Mouse (Mus musculus) gastrocnemius, postnatal 25 days (tissue): ENCODE results near the gene P3h2. TPM values are rescaled to one million over a fixed set of nuclear protein-coding genes. Genes with fewer than 3 reads are reported as not detected.

ENCODE experiments used
- DNase-seq: peaks from one replicate; pipeline ENCODE4 v3.0.0; 2022
- total RNA-seq, 2 experiments: library from RNA; stranded (reverse); gene quantifications; 1 replicate in 1 of 2; 2 replicates in 1 of 2; pipeline ENCODE4 v1.2.3; 2021

P3h2 gene
- total RNA-seq, 2 experiments from 2014 or later = 4.2 to 7.2 TPM

DNA sequence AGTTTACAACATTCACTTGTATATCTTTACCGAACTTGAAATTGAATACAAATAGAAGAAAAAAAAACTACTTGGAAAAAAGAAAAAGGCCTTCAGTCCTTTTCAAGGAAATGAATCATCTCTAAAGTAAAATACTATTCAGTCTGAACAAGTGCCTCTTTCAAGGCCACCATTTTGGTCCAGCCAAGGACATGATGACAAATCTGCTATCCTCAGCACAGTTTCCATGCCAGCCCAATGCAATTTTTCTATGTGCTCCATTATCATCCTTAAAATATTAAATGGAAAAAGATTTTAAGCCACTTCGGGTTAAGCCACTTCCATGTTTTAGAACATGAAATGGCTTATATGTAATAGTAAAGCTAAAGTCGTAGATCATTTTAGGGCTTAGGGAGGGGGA, 35.2 kb downstream of the P3h2 start:
- DNase-seq = no peak

DNA sequence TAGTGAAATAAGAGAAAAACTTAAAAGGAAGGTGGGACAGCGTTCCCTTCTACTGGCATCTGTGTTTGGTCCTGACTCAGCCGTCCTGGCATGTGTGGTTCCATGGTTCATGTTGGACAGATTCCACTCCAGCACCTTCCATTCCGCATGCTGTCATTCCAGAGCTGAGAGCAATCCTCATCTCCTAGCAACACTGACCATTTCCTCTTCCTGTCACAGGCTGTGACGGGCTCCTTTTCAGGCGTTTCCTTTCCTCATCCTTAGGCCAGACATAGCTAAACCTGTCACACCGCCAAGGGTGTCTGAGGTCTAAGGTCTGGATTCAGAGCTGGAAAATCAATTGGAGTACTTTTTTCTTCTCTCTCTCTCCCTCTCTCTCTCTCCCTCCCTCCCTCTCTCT, 40.5 kb downstream of the P3h2 start:
- peak; percentile 36 for DNase-seq

DNA sequence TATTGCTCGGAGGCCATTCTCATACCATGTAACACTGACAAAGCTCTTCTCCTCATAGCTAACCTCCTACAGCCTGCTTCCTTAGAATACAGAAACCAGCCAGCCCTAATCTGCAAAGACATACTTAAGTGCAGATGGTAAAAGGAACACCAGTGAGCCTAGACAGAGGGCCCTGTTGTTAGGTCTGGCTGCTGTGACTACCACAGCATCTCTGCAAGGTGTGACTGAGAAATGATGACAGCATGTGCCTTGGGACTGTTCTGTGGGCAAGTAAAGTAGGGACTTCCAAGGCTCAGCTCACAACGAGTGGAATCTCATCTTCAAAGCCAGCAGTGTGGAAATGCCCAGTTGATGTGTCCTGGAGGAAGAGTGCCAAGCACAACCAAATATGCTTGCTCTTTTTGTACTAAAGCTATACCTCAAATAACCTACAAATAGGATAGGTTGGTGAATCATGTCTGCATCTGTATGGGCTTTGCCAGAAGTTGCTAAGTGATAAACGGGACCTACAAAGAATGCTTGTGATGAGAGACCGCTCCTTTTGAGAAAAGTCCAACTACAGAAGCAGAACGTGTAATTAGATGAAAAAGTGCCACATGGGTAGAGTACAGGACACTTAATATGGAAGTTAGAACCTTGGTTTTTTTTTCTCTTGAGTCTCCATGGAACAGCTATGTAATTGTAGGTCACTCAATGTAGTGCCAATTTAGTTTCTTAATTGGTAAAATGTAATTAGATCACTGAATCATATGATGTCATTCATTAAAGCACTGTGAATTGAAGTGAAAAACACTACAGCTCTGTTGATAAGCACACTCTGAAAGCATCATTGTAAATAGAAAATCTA, 45.1 kb downstream of the P3h2 start:
- DNase-seq = no peak

- DNase-seq = no peak
These were observed 52.0 kb downstream of the P3h2 start for GRCm38 (mm10) chr16:26053631-26054030.

DNA sequence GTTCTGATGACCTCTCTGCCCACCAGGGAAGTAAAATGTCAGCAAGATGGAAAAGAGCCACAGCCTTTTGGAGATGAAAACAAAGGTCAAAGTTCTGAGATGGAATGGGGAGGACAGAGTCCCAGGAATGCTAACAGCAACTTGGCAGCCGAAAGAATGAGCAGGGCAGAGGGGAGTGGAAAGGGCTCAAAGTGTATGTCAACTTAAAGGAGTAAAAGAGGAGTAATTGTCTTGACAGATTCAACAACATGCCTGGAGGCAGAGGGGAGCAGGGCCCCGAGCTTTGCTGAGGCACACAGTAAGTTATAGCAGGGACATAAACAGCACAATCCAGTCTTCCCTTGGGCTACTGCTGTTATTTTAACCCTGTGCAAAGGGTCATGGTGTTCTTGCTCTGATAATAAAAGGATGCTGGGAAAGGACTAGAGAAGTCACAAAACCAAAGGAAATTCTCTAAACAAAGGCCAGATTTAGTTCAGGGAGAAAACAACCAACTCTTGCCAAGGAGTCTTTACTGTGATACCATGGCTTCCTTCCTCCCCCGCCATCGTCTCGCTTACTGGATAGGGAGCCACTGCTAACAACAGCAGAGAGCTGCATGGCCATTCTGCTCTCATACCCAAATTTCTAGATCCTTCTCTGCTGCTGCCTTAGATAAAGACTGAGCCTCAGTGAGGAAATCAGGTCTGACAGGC, 56.0 kb downstream of the P3h2 start:
- DNase-seq = no peak

- no peak for DNase-seq
These were observed 57.7 kb downstream of the P3h2 start for GRCm38 (mm10) chr16:26047870-26048269.

GRCm38 (mm10) chr16:26047396-26047795, 58.2 kb downstream of the P3h2 start:
- DNase-seq = no peak

- DNase-seq = no peak
These were observed 63.7 kb downstream of the P3h2 start for GRCm38 (mm10) chr16:26041929-26042303.

DNA sequence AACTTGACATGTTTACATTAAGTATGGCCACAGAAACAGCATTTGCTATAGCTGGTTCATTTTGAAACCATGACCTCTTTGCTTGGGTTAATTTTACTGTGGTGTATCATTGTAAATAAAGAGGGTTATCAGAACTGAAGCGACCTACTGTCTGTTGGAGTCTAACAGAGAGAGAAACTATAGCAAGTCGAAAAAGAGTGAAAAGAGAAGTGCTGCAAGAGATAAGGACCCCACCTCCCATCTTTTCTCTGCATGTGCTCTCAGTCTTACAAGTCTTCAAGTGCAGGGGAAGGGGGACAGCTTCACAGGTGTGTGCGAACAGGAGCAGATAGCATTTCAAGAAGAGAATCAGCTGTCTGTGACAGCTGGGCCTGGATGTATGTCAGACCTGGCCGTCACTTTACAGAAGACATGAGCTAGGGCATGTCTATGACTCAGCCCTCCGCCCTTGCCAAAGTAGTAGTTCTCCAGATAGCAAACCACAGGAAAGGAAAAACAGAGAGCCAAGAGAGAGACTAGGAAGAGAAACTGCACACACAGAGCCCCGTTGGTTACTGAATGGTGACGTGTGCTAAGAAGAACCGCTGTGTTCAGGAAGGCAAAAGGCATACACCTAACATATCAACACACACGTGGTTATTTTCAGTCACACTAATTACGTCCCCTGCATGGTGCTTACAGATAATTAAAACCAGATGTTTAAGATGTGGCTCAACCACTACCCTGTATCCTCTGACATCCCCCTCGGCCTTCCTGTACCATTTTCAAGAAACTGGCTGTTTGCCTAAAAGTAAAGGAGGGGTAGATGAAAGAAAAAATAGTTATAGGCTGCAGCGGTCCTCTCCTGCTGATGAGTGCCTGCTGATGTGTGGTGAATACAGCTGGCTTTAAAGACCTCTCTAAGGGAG, 64.3 kb downstream of the P3h2 start:
- no peak for DNase-seq

DNA sequence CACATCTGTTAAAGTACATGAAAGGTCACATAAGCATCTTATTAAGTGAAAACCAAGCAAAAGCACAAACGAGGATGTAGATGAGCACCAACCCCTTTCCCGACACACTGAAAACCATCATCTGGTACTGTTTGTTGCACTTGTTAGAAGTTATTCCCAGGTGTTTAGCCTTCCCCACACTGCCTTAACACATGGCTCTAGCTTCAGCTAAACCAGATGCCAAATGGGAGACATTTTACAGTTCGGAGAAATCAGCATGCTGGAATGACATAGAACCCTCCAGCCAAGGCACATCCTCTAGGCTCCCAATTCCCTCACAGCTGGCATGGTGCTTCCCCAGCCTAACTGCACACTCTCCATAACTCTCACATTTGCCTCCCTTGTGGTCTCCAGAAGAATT, 66.3 kb downstream of the P3h2 start:
- DNase-seq = no peak

GRCm38 (mm10) chr16:26035525-26035924, 70.1 kb downstream of the P3h2 start:
- DNase-seq = no peak

DNA sequence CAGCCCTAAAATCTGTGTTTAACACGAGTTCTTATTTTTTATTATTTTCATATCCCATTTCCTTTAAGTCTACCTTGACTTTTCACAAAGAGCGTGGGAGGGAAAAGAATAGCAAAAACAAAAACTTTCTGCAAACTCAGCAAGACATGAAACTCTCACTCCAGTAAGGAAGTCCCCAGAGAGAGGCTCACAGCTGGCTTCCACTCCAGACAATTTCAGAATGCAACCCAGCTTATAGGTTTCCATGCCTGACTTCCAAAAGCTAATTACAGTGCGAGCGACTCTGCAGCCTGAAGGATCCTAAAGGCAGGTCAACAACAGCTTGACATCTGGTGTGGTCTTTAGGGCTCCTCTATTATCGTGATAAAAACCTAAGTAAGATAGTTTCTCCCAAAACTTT, 70.5 kb downstream of the P3h2 start:
- DNase-seq = no peak

- DNase-seq = no peak
These were observed 76.1 kb downstream of the P3h2 start for GRCm38 (mm10) chr16:26029424-26030012.

GRCm38 (mm10) chr16:26026416-26026815, 79.2 kb downstream of the P3h2 start:
- no peak for DNase-seq

- no peak for DNase-seq
These were observed 81.0 kb downstream of the P3h2 start for GRCm38 (mm10) chr16:26024543-26024942.

DNA sequence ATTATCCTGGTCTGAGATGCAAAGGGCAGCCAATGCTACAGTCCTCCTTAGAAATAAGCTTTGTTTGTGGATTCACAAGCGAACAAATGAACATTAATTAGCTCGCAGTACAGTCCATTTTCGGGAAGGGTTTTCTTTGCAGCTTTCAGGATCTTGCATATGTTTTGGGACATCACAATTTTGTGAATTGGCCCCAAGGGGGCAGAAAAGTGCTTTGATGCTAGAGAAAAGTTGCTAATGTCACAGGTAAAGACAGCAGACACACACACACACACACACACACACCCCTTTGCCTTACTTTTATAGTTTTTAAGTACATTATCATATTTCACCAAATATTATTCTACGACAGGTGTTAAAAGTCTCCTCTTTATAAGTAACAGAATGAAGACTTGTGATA, 82.2 kb downstream of the P3h2 start:
- no peak for DNase-seq

DNA sequence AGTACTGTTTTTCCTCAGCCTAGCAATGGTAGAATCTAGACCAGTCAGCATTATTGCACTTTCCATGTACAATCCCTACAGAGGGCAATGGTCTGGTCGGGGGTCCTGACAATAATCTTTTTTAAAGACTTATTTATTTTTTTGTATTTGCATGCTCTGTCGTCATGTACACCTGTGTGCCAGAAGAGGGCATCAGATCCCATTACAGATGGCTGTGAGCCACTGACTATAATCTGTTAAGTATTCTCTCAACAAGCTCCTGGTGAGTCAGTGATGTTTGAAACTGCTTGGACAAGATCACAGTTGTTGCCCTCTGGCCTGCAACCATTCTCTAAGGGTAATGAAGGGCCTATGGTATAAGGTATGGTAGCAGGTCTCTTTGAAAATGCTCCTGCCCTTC, 83.8 kb downstream of the P3h2 start:
- DNase-seq = no peak

DNA sequence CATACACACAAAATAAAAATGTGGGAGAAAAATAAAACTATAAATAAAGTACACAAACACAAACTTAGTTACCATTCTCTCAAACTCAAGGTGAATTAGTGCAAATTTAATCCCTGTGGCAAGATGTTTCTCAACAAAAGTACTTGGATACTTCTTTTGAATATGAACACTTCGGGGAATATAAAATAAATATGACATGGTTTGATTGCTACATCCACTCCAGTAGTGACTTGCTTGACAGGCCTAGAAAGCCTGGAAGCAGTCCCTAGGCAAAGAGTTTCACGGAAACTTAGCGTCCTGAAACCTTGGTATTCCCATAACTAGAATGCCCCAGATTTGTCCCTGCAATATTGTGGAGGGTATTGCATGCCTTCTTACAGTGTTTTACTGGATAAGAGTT, 99.8 kb downstream of the P3h2 start:
- DNase-seq = no peak

DNA sequence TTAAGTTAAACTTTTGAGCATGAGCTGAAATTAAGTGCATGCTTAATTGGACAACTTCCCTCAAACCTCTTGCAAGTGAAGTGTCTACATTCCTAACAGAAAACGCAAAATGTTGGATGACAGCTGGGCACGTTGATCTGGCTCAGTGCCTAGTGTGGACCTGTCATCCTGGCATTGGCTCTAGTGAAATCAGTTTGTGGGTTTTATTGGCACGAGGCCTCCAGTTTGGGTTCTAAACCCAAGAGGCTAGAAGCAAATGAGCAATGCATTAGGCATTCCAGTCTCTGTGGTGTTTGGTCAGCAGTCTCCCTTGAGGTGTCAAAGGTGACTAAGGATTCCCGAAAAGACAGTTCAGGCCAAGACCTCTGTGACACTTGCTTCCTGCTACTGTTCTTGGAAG, 102.3 kb downstream of the P3h2 start:
- no peak for DNase-seq

GRCm38 (mm10) chr16:26002848-26003247, 102.7 kb downstream of the P3h2 start:
- no peak for DNase-seq

- DNase-seq = no peak
These were observed 111.0 kb downstream of the P3h2 start for GRCm38 (mm10) chr16:25994605-25995004.

DNA sequence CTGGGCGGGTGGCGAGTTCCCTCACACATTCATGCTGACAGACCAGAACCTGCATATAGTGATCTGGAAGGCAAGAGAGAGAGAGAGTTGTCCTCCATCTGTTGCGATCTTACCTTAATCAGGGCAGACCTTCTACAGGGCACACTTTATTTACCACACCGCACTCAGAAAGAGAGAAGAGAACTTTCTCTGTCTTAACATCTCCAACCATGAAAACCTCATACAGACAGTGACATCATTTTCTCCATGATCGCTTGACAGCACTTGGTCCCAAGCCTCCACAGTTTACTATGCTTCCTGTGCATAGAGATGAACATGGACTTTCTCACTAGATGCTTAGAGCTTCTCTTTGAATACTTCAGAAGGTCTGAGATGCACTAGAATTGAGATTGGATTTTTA, 118.4 kb downstream of the P3h2 start:
- DNase-seq = no peak
